Comparison of ENCODE assay signal across 13 mouse cellular contexts in genomic region chr19:37391869-37392268, GRCm38 (mm10).
"Had no signal": no experiment of that assay in that cellular context is flagged by ENCODE, and none has a peak within 500 bp of the region (broad histone marks: within the 10 kb centered on the region; RNA-seq: fewer than 3 reads in every experiment).

No protein-coding gene starts in this region.

- H3K27me3 ChIP-seq: kidney, embryonic 15.5 days; liver, embryonic 13.5 days; midbrain, embryonic 12.5 days had no signal

- H3K27ac ChIP-seq: kidney, embryonic 15.5 days; left cerebral cortex, adult 2 months; liver, embryonic 13.5 days; midbrain, embryonic 12.5 days had no signal

- H3K4me2 ChIP-seq: kidney, embryonic 15.5 days; liver, embryonic 13.5 days; midbrain, embryonic 12.5 days had no signal

- DNase-seq: kidney, adult 11 months; kidney, adult 8-10 months; kidney, postnatal 10 days; kidney, postnatal 36 days; layer of hippocampus, postnatal 36 days; liver, embryonic 13.5 days; lung, adult 2 months; lung, postnatal 14 days; lung, postnatal 4 days; thymus, adult 18-20 months had no signal

- H3K9me3 ChIP-seq: kidney, embryonic 15.5 days; liver, embryonic 13.5 days; midbrain, embryonic 12.5 days had no signal

- H3K9ac ChIP-seq: kidney, embryonic 15.5 days; liver, embryonic 13.5 days; midbrain, embryonic 12.5 days had no signal

- H3K4me3 ChIP-seq: kidney, embryonic 15.5 days; left cerebral cortex, adult 2 months; liver, embryonic 13.5 days; midbrain, embryonic 12.5 days had no signal

- H3K4me1 ChIP-seq: kidney, embryonic 15.5 days; liver, embryonic 13.5 days; midbrain, embryonic 12.5 days had no signal
